Mouse (Mus musculus) urinary bladder, adult 18-20 months (tissue): ENCODE measurements at regions not wholly inside any gene's neighbourhood (a gene's known extent, or its start where the extent isn't known, plus 50 kb on each side); places are given as distances from the start of the nearest gene placed in this dataset.
"Not testable (repeated sequence)": the region's sequence is repeated elsewhere in the genome, so short reads cannot be mapped to it uniquely, and the experiment has no call there.

Experiments used
- DNase-seq, 2 experiments: peaks; one replicate each; pipeline ENCODE4 v3.0.0; 2022; ENCODE audit warnings: low spot score in 2 of 2, mixed read lengths in 2 of 2

DNA sequence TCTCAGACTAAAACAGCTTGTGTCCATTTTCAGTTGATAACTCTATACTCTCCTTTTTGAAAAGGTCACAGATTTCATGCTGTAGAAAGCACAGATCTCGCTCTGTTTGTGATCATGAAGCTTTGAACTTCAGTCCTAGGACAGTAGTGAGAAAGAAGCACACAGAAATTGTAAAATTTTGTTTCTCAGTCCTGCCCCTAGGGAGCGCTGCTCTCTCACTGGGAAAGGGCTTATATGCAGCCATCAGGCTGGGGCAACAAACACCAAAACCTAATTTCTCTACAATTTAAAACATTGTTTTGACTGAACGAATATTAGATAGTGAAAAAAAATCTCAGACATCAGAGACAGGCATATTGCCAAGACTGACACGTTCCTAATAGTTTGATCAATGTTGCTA lies 534.7 kb upstream of the Olfr1507 start:
- DNase-seq = not testable (repeated sequence)

DNA sequence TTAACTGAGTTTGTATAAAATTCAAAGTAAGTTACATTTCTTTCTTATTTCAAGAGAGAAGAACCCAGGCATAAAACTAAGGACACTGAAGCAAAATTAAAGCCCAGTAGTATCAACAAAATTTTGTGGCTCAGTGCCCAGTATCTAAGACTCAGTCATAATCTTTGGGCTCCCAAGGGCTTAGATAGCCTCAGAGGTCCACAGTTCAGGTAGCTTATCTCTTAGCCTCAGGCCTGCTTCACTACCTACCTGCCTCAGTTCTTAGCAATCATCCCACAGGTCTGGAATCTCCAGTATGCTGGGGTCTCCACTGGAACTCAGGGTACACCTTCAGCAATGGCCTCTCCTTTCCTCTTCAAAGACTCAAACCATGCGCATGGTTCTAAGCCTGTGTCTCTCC lies 531.4 kb upstream of the Olfr1507 start:
- DNase-seq = not testable (repeated sequence)

DNA sequence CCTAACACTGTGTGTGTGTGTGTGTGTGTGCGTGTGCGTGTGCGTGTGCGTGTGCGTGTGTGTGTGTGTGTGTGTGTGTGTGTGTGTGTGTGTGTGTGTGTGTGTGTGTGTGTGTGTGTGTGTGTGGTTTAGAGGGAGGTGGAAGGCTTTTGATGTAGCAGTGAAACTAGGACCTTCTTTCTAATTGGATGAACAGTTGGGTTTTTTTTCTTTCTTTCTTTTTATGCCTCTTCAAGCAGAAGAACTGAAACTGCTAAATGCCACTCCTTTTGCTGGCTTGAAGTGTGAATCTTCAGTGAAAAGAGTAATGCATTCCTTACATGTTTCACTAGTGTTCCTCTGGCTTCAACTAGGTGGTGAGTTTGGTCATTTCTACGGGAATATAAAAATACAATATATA lies 524.6 kb upstream of the Olfr1507 start:
- not testable (repeated sequence) for DNase-seq

DNA sequence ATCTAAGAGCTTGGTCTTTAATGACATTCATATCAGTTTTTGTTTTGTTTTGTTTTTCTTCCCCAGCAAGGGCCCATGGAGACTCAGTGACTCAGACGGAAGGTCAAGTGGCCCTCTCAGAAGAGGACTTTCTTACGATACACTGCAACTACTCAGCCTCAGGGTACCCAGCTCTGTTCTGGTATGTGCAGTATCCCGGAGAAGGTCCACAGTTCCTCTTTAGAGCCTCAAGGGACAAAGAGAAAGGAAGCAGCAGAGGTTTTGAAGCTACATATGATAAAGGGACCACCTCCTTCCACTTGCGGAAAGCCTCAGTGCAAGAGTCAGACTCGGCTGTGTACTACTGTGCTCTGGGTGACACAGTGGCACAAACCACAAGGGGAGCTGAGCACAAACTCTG lies 512.2 kb upstream of the Olfr1507 start:
- not testable (repeated sequence) for DNase-seq

DNA sequence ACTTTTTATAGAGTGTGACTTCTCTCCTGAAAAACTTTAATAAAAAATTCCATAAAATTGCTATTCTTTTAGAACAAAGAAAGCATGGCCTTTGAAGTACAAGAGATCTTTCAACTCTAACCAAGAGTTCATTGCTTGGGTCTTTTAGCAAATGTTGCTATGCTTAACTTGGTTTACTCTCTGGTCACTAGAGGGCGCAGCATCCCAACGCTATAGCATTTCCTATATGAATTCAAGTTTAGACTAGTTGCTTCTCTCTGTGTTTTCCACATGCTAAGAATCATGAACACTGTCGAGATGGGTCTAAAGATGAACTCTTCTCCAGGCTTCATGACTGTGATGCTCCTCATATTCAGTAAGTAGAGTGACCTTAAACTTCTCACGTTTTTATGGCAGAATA lies 511.8 kb upstream of the Olfr1507 start:
- not testable (repeated sequence) for DNase-seq

DNA sequence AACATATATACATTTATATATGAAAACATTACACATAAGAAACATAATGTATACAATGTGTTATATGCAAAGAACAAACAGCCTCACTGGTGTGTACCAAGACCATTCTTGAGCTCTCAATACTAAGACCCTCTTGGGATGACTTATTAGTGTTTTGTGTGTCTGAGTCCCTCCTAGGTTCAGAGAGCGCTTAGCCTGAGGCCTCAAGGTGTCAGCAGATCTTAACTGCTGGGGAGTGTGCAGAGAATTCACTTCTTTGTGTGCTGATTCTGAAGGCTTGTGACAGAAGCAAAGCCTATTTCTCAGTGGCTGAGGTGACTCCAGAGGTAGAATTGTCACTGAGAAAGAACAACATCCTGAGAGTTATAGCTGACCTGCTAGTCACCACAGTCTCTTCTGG lies 505.7 kb upstream of the Olfr1507 start:
- not testable (repeated sequence) for DNase-seq

DNA sequence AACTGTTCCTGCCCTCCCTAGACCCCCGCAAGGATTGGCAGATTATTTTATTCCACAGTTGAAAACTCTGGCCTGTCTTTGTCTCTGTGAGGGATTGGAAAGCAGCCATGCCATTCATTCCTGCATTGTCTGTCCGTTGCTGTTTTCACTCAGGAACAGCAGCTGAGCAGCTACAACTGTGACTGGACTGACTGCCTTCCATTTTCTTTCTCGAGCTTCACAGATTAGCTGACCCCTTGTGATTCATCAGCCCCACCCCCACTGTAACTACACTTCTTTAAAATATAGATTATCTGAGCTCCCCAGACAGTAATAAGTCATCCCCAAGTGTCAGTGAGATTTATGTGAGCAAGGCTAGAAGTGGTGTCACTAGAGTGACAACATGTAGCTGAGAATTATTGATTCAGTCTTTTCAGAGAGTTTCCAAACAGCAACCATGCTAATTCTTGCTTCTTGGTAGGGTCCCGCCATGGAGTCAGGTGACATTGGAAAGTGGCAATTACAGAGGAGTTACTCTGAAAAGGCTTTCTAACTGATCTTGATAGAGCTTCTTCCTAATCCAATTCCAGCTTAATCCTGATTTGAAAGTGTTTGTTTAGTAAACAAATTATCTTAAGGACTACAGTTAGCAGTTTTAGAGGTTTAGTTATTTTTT lies 496.7 kb upstream of the Olfr1507 start:
- DNase-seq = not testable (repeated sequence)

DNA sequence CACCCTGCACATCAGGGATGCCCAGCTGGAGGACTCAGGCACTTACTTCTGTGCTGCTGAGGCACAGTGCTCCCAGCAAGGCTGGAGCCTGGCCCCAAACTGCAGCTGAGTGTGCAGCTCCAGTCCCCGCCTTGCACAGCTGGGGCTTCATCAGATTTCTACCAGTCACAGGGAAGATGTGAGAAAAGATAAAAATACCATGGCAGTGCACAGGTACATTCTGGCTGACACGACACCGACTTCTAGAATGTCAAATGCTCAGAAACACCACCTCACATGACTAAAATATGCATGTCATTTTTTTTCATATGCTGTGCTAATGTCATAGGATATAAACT lies 495.7 kb upstream of the Olfr1507 start:
- not testable (repeated sequence) for DNase-seq

DNA sequence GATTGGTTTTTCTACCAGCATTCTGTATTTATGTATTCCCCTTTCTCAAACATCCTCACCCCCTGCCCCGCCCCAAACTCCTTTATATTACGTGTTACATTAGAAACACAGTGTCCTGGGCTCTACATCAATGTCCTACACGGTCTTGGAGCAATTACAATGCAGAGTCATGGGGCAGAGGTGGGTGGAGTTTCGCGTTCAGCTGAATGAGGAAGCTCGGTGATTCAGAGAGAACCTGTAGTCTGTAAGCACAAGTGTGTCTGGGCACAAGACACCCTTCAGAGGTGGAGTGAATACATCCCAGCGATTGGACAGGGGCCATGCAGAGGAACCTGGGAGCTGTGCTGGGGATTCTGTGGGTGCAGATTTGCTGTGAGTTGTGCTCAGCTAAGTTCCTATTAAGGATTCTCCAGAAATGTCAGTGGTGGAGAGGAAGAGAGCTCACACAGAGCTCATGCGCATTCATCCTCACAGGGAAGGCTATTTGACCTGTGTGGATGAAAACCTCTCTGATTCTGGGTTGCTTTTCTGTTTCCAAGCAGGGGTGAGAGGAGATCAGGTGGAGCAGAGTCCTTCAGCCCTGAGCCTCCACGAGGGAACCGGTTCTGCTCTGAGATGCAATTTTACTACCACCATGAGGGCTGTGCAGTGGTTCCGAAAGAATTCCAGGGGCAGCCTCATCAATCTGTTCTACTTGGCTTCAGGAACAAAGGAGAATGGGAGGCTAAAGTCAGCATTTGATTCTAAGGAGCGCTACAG lies 495.2 kb upstream of the Olfr1507 start:
- not testable (repeated sequence) for DNase-seq

DNA sequence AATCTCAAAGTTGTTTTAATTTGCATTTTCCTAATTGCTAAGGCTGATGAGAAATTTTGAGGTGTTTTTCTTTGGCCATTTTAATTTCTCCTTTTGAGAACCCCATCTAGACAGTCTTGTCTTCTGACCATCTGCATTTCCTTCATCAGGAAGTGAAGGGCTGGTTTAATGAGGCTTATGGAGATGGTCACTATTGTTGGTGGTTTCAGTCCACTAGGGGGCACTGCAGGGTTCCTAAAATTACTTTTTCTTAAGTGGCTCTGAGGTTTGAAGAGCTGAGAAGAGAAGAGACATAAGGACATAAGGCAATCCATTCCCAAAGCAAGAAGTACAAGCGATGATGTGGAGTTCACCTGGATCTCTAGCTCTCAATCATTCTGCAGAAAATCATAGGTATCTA lies 494.4 kb upstream of the Olfr1507 start:
- not testable (repeated sequence) for DNase-seq

DNA sequence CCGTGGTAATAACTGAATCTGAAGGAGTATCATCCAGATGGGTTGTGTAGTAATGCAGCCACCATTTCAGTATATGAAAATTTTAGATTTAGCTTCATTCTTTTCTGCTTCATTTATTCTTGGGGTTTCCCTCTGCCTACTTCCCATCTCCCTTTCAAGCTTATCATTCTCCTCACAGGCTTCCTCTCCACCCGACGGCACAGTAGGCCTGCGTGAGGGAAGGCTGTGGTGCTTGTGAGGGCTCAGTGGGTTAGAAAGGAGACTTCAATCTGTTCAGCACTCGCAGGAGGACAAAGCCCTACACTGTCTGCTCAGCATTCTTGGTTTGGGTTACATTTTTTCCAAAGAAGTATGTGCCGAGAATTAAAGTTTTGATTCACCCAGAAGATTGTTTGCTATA lies 493.0 kb upstream of the Olfr1507 start:
- DNase-seq = not testable (repeated sequence)

DNA sequence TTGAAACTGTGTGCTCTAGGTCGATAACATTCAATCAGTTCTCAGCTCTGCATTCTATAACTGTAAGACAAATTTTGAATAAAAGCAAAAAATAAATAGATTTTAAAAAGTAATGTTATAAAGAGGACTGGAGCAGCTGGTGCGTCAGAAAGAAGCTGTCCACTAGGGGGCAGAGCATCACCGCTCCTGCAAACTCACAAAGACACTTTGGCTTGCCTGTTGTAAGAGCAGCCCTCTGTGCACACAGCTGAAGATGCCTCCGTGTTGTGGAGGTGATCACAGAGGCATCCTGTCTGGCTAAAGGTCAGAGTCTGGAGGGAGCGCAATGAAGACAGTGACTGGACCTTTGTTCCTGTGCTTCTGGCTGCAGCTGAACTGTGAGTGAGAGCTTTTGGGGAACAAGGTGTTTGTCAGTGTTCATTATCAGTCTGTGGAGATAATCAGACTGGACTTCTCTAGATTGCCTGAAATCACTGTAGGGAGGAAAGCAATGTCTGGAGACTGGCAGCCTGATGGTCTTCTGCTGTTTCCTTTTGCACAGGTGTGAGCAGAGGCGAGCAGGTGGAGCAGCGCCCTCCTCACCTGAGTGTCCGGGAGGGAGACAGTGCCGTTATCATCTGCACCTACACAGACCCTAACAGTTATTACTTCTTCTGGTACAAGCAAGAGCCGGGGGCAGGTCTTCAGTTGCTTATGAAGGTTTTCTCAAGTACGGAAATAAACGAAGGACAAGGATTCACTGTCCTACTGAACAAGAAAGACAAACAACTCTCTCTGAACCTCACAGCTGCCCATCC lies 476.9 kb upstream of the Olfr1507 start:
- not testable (repeated sequence) for DNase-seq

DNA sequence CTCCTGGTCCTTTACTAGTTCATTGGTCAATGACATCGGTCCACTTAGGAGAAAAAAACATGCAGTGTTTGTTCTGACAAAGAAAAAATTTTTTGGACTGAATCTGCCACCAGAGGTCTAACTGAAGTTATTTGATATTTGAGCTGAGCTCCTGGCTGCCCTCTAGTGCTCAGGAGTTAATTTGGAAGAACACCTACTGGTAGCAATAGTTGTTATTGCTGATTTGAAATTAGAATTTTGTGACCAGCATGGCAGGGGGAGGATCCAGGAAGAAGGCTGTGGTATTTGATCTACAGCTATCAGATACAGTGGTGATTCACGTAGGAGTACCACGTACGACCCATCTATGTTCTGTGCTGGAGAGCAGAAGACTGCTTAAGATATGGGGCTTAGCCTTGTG lies 466.6 kb upstream of the Olfr1507 start:
- not testable (repeated sequence) for DNase-seq

DNA sequence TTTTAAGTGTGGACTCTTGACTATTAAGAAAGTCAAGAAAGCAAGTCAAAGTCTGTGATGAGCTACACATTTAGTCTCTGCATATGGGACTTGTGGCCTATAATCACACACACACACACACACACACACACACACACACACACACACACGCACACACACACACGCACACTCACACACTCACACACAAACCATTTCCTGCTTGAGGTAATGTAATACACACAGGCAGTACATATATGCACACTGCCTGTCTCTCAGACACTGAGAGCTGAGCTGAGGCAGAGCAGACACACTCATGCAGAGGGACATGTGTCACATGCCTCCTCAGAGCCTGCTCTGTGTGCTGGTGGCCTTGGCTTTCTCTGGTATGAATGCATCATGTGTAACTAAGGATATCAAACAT lies 461.0 kb upstream of the Olfr1507 start:
- DNase-seq = not testable (repeated sequence)

DNA sequence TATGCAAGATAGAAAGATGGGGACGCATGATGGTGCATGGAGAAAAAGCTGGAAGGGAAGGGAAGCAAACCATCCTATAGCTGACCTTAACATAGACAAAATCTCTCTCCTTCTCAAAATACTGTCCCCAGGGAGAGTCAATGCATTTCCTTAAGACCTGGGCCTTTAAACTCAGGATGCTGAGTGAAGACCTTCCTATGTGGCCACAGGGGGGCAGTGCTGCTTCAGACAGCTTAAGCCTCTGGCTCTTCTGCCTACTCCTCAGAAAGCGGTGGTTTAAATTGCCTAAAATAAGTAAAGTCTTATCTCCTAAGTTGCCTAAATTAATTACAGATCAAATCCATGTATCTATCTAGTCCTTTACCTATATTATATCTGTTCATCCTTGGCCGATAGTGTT lies 449.4 kb upstream of the Olfr1507 start:
- not testable (repeated sequence) for DNase-seq

DNA sequence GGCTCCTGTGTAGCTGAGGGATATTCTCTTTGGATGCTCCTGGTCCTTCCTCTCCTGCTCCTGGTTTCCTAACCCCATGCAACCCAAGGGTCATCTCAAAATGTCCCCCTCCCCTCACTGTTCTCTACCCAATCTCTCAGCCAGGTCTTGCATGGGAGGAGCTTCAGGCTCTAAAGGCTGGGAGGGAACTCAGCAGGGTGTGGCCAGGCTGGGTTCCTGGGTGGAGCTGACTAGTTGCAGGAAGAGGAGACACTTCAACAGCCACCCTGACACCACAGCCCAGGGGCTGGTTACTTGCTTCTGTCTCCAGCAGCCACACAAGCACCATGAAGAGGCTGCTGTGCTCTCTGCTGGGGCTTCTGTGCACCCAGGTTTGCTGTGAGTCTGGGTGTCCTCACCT lies 446.9 kb upstream of the Olfr1507 start:
- DNase-seq = not testable (repeated sequence)

DNA sequence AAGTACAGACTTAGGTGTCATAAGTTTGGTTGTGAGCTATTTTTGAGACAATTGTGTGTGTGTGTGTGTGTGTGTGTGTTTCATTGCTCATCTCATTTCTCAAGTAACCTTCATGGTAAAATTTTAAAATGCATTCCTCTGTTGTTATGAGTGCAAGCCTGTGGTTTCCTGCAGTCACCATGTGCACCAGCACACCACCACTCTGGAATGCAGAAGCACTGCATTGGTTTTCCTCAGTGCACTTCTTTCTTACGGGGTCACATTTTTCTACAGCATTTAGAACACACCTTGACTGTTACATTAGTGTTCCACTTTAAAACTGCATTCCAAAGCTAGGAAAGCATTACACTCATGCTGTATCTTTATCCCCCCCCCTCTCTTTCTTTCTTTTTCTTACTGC lies 446.2 kb upstream of the Olfr1507 start:
- not testable (repeated sequence) for DNase-seq

DNA sequence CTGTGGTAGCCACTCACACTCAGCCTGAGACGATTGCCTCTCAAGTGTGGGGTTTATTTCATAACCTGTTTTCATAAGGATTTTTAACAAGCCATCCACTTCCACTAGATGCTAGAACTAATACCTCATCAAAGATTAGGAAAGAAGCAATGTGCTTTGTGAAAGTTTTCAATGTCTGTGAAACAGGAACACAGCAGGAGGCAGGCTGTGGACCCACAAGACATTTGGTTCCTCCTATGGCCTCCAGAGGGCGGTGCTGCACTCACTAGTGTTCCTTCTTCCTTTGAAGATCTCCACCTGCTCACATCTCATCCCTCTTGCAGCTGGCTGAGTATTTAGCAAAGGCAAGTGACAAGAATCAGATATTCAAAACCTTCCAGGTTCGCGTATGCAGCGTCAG lies 424.6 kb upstream of the Olfr1507 start:
- not testable (repeated sequence) for DNase-seq

DNA sequence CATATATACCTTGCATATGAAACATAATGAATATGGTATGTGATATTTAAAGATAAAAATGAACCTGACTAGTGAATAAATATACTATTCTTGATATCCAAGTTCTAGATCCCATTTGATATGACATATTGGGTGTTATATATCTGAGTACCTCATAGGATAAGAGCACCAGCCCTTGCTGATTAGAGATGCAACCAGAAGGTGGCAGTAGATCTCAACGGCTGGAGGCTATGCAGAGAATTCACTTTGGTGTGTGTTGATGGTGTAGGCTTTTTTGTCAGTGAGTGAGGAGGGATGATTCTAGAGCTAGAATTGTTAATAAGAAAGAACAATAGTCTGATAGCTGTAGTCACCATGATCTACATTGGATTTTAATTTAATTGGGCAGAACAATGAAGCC lies 418.3 kb upstream of the Olfr1507 start:
- not testable (repeated sequence) for DNase-seq

DNA sequence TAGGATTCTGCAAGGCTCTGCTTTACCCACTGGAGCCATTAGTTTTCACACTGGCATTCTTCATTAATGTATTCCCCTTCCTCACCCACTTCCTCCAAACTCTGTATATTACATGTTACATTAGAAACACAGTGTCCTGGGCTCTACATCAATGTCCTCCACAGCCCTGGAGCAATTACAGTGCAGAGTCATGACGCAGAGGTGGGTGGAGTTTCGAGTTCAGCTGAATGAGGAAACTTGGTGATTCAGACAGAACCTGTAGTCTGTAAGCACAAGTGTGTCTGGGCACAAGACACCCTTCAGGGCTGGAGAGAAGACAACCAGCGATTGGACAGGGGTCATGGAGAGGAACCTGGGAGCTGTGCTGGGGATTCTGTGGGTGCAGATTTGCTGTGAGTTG lies 404.1 kb upstream of the Olfr1507 start:
- not testable (repeated sequence) for DNase-seq

DNA sequence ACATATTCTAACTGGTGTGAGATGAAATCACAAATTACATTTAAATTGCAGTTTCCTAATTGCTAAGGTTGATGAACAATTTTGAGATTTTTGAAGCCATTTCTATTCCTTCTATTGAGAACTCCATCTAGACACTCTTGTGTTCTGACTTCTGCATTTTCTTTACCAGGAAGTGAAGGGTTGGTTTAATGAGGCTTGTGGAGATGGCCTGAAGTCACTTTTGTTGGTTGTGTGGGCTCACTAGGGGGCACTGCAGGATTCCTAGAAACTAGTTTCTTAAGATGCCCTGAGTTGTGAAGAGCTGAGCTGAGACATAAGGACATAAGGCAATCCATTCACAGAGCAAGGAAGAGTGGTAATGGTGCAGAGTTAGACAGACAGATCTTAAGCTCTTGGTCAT lies 402.8 kb upstream of the Olfr1507 start:
- DNase-seq = not testable (repeated sequence)

DNA sequence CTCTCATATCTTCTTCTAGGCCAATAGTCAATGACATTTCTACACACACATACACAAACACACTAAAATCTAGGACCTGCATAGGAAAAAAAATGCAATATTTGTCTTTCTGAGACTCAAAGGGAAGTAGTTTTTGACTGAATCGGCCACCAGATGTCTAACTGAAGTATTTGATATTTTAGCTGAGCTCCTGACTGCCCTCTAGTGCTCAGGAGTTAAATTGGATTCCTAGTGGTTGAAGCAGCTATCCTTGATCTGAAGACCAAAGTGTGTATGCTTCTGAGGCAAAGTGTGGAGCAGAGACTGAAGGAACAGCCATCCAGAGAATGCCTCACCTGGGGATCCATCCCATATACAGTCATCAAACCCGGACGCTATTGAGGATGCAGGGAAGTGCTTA lies 384.4 kb upstream of the Olfr1507 start:
- not testable (repeated sequence) for DNase-seq

DNA sequence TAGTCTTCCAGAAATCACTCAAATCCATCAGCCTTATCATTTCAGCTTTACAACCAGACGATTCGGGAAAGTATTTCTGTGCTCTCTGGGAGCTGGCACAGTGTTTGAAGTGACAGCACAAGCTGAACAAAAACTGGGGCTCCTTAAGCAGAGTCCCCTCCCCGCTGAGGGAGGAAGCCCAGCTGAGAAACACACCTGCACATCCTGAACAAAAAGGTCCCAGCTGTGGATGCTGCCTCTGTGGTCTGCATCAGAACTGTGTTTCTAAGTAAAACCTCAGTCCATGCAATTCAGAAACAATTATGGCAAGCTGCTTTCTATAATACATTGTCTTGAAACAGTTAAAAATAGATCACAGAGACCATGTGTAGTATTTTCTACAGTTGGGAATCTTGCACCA lies 368.3 kb upstream of the Olfr1507 start:
- not testable (repeated sequence) for DNase-seq
